Mouse (Mus musculus): Measurements from ENCODE around the gene Lars2. TPM values are rescaled to one million over a fixed set of nuclear protein-coding genes. Genes with fewer than 3 reads are reported as not detected.

Gene Lars2
- total RNA-seq, 1 experiment = 28,940 TPM

- in situ Hi-C loops (cut with MboI; ENCODE audit: low sequenced_read_pairs in 2 of 2, unreplicated experiment in 2 of 2) = no loop called here
- Histone ChIP-seq H3K36me3 (ENCODE audit: control insufficient read depth, insufficient read depth, low read length, poor library complexity, severe bottlenecking) (no peaks in the 10 kb centered on the region), H3K9ac (ENCODE audit: insufficient read depth, low read depth, low read length, poor library complexity, severe bottlenecking) (no peak overlapping the region)
These were observed 144.2 kb downstream of the Lars2 start for GRCm38 (mm10) chr9:123510926-123511325.

More at GRCm38 (mm10) chr9:123510926-123511325, 144.2 kb downstream of the Lars2 start:
- no peak for DNase-seq (ENCODE audit: low read depth, low spot score)
- no peak overlapping the region for H3K4me3 ChIP-seq (ENCODE audit: insufficient read depth in 1 of 2, low read depth in 1 of 2, low read length in 2 of 2, poor library complexity in 1 of 2, severe bottlenecking in 1 of 2)
- no peaks in the 10 kb centered on the region for H3K4me1 ChIP-seq (ENCODE audit: control insufficient read depth in 2 of 2, insufficient read depth in 2 of 2, low read length in 2 of 2, poor library complexity in 1 of 2)
- TF ChIP-seq ZNF384 (IDR thresholded peaks at IDR 0.05; ENCODE audit: low read depth, low read length) (no peak), MAFK (IDR thresholded peaks at IDR 0.05; ENCODE audit: insufficient read depth, low read depth, low read length) (no peak), HCFC1 (IDR thresholded peaks at IDR 0.05; ENCODE audit: borderline replicate concordance, insufficient read depth, low read length) (no peak), CHD2 (IDR thresholded peaks at IDR 0.05; ENCODE audit: low read depth, low read length) (no peak), ZC3H11A (IDR thresholded peaks at IDR 0.05; ENCODE audit: borderline replicate concordance, low read depth, low read length) (no peak)
- H3K9me3 ChIP-seq (ENCODE audit: control insufficient read depth, insufficient read depth, low read depth, low read length) = no peaks in the 10 kb centered on the region
- H3K27ac ChIP-seq (ENCODE audit: insufficient read depth, low read depth, low read length, poor library complexity, severe bottlenecking) = no peak overlapping the region

Other genes with a start within 250 kb of the Lars2 start
- gene Clec3b, start 216.0 kb upstream of the Lars2 start, total RNA-seq (2012; rRNA removed) = 0.32 TPM in 1 of 2 replicates, not detected in the other
- 3.3 and 6.4 TPM in 2 replicates for gene Cdcp1, start 150.9 kb upstream of the Lars2 start, total RNA-seq (2012; rRNA removed)
- gene Tmem158, start 106.2 kb upstream of the Lars2 start, total RNA-seq (2012; rRNA removed) = 4.8 and 9.5 TPM in 2 replicates
- 14.2 and 16.2 TPM in 2 replicates for gene Limd1, start 111.8 kb downstream of the Lars2 start, total RNA-seq (2012; rRNA removed)
- 18.5 and 23.2 TPM in 2 replicates for gene Sacm1l, start 162.8 kb downstream of the Lars2 start, total RNA-seq (2012; rRNA removed)